Mouse (Mus musculus) ovary, postnatal 36 days (tissue): ENCODE data around the gene Prss46.

Experiments used
- DNase-seq: peaks from one replicate; pipeline ENCODE4 v3.0.0; 2022; ENCODE audit warnings: low spot score, mixed read lengths

Gene Prss46

DNA sequence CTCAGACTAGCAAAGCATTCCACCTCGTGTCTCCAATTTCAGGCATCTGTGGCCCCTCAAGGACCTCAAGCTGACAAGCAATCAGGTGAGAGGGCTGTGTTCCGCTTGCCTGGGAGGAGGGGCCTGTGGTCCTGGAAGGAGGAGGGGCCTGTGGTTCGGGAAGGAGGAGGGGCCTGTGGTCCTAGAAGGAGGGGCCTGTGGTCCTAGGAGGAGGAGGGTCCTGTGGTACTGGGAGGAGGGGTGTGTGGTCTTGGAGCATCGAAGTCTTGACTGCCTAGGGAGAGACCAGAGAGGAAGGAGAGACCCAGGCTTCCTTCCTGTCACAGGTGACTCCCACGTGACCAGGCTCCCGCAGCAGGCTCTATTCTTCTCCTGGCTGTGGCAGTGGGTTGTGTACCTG lies 52.3 kb downstream of the Prss46 start:
- no peak for DNase-seq

DNA sequence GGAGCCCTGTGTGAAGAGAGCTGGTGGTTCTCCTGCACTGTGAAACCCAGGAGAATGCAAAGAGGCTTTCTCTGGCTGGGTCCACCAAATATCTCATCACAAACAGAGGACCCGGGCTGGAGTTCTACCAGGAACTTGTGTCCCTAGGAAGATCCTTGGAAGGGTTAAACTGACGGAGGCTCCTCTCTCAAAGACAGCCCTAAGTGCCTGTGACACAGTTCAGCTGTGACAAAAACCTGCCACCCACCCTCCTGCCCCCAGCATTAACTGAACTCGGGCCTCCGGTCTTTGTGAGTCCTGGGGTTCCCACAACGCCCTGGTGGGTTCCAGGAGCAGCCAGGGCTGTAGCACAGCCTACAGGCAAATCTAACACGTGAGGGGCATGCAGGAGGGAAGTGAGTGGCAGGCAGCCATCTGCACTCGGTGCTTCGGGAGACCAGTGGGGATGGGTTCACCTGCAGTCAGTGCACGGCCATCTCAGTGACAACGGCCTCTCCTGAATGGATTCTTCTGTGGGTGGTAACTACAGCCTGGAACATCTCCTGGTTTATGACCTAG lies 55.2 kb downstream of the Prss46 start:
- no peak for DNase-seq

DNA sequence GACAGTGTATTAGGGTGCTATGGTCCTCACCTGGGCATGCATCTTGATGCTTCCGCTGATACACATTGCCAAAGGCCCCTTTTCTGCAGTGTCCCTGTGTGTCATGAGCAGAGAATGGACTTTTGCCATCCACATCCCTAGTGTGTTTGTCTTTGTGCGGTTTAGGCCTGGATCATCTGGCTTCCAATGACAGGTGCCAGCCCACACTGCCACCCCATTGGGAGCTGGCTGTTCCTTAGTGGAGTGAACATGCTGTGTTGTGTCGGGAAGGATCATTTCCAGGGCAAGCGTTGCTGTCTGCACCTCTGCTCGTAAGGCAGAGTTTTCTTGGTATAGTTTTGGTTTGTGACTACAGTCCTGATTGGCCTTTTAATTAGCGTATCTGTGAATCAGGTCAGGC lies 56.9 kb downstream of the Prss46 start:
- no peak for DNase-seq

DNA sequence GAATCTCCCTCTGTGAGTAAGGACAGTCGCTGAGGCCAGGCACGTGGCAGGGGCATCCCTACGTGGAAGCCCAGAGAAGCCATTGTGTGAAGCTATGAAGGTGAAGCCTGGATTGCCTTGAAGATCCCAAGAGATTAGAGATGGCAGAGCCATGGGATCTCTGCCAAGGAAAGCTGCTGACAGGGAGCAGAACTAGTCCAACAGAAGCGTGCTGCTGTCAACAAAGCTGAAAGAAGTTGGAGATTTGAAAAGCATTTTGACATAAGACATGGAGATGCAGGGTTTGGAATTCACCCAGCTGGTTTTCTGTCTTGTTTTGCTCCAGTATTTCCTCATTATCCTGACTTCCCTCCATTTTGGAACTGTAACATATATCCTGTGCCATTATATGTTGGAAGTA lies 58.0 kb downstream of the Prss46 start:
- DNase-seq = no peak
